Mouse (Mus musculus) megakaryocyte, embryonic 14.5 days (primary cell): ENCODE results near the gene Lcmt1. TPM values are rescaled to one million over a fixed set of nuclear protein-coding genes. Genes with fewer than 3 reads are reported as not detected.

Experiments used
- H3K27me3 ChIP-seq: replicated peaks from 2 replicates; pipeline ENCODE3; 2012; ENCODE audit warnings: inconsistent platforms
- H3K36me3 ChIP-seq: replicated peaks from 2 replicates; pipeline ENCODE3; 2012; ENCODE audit warnings: low read length, inconsistent platforms, mixed read lengths
- H3K4me1 ChIP-seq: 2 replicates; pipeline ENCODE4 v1.6.1; 2012; ENCODE audit warnings: inconsistent platforms
- H3K4me3 ChIP-seq: replicated peaks from 2 replicates; pipeline ENCODE3; 2012; ENCODE audit warnings: moderate library complexity, mild to moderate bottlenecking, inconsistent platforms
- H3K9me3 ChIP-seq: 2 replicates; pipeline ENCODE4 v1.6.1; 2012; ENCODE audit warnings: inconsistent platforms
- FLI1 ChIP-seq: IDR thresholded peaks from 2 replicates; pipeline ENCODE4 v1.6.1; 2012; ENCODE audit warnings: low read length, inconsistent platforms, mixed read lengths
- GATA1 ChIP-seq: IDR thresholded peaks from 3 replicates; pipeline ENCODE4 v1.6.1; 2012; ENCODE audit warnings: mixed read lengths, low read length, inconsistent platforms, borderline replicate concordance
- polyA plus RNA-seq: library from polyadenylated mRNA; stranded (reverse); fragments of >175 nt; gene quantifications from 2 replicates; pipeline ENCODE4 v1.2.3, GENCODE M21; 2012; ENCODE audit warnings: low replicate concordance; ENCODE audit not compliant: insufficient read depth

Lcmt1 gene
- polyA plus RNA-seq, 1 experiment = 4.3 TPM

- Histone ChIP-seq H3K36me3 (peaks cover 22% of the 10 kb centered on the region), H3K27me3 (no peaks in the 10 kb centered on the region), H3K9me3 (no peaks in the 10 kb centered on the region), H3K4me1 (peaks cover 83% of the 10 kb centered on the region), H3K4me3 (no peak overlapping the region)
- TF ChIP-seq GATA1 (no peak), FLI1 (no peak)
These were observed 13.4 kb upstream of the Lcmt1 start for GRCm38 (mm10) chr7:123356158-123356557.

GRCm38 (mm10) chr7:123359101-123359500, 10.5 kb upstream of the Lcmt1 start:
- H3K9me3 ChIP-seq = no peaks in the 10 kb centered on the region
- no peaks in the 10 kb centered on the region for H3K27me3 ChIP-seq
- peaks cover 76% of the 10 kb centered on the region for H3K4me1 ChIP-seq
- H3K36me3 ChIP-seq = peaks cover 33% of the 10 kb centered on the region
- no peak for TF ChIP-seq GATA1
- no peak for TF ChIP-seq FLI1
- H3K4me3 ChIP-seq = no peak overlapping the region

- TF ChIP-seq FLI1 (no peak), GATA1 (no peak)
- peaks cover 76% of the 10 kb centered on the region for H3K4me1 ChIP-seq
- H3K9me3 ChIP-seq = no peaks in the 10 kb centered on the region
- H3K36me3 ChIP-seq = peaks cover 39% of the 10 kb centered on the region
- H3K27me3 ChIP-seq = no peaks in the 10 kb centered on the region
- no peak overlapping the region for H3K4me3 ChIP-seq
These were observed 9.4 kb upstream of the Lcmt1 start for GRCm38 (mm10) chr7:123360185-123360584.

GRCm38 (mm10) chr7:123361229-123361980, 8.2 kb upstream of the Lcmt1 start:
- Histone ChIP-seq H3K36me3 (peaks cover 41% of the 10 kb centered on the region), H3K4me1 (peaks cover 76% of the 10 kb centered on the region), H3K27me3 (no peaks in the 10 kb centered on the region), H3K9me3 (no peaks in the 10 kb centered on the region), H3K4me3 (no peak overlapping the region)
- TF ChIP-seq GATA1 (no peak), FLI1 (no peak)

GRCm38 (mm10) chr7:123362806-123363205, 6.8 kb upstream of the Lcmt1 start:
- peaks cover 33% of the 10 kb centered on the region for H3K36me3 ChIP-seq
- H3K4me1 ChIP-seq = peaks cover 81% of the 10 kb centered on the region
- H3K27me3 ChIP-seq = no peaks in the 10 kb centered on the region
- TF ChIP-seq GATA1 (no peak), FLI1 (no peak)
- H3K4me3 ChIP-seq = no peak overlapping the region
- no peaks in the 10 kb centered on the region for H3K9me3 ChIP-seq

GRCm38 (mm10) chr7:123363971-123364370, 5.6 kb upstream of the Lcmt1 start:
- TF ChIP-seq GATA1 (no peak), FLI1 (no peak)
- peaks cover 90% of the 10 kb centered on the region for H3K4me1 ChIP-seq
- peaks cover 32% of the 10 kb centered on the region for H3K36me3 ChIP-seq
- no peak overlapping the region for H3K4me3 ChIP-seq
- no peaks in the 10 kb centered on the region for H3K27me3 ChIP-seq
- no peaks in the 10 kb centered on the region for H3K9me3 ChIP-seq

GRCm38 (mm10) chr7:123365876-123366741, 3.5 kb upstream of the Lcmt1 start:
- H3K4me1 ChIP-seq = peaks cover 82% of the 10 kb centered on the region

GRCm38 (mm10) chr7:123366806-123367205, 2.8 kb upstream of the Lcmt1 start:
- Histone ChIP-seq H3K9me3 (no peaks in the 10 kb centered on the region), H3K4me1 (peaks cover 82% of the 10 kb centered on the region), H3K4me3 (peak overlapping the region; percentile 86), H3K27me3 (no peaks in the 10 kb centered on the region), H3K36me3 (peaks cover 19% of the 10 kb centered on the region)
- TF ChIP-seq FLI1 (no peak), GATA1 (no peak)

More at GRCm38 (mm10) chr7:123365876-123366741, 3.5 kb upstream of the Lcmt1 start:
- H3K4me3 ChIP-seq = peak overlapping the region; percentile 86
- no peaks in the 10 kb centered on the region for H3K27me3 ChIP-seq
- peaks cover 26% of the 10 kb centered on the region for H3K36me3 ChIP-seq
- TF ChIP-seq FLI1 = no peak
- peak; percentile 66; the same call in 1 of the 3 replicates for TF ChIP-seq GATA1
- H3K9me3 ChIP-seq = no peaks in the 10 kb centered on the region

GRCm38 (mm10) chr7:123367218-123368150, 2.1 kb upstream of the Lcmt1 start:
- no peaks in the 10 kb centered on the region for H3K27me3 ChIP-seq
- H3K36me3 ChIP-seq = peaks cover 19% of the 10 kb centered on the region
- no peaks in the 10 kb centered on the region for H3K9me3 ChIP-seq
- peak overlapping the region; percentile 93 for H3K4me3 ChIP-seq
- TF ChIP-seq GATA1 (no peak), FLI1 (no peak)
- peaks cover 84% of the 10 kb centered on the region for H3K4me1 ChIP-seq
